ENCODE assay signal across 14 mouse cellular contexts in genomic region chr7:66505734-66506133, GRCm38 (mm10).
"Had no signal": no experiment of that assay in that cellular context is flagged by ENCODE, and none has a peak within 500 bp of the region (broad histone marks: within the 10 kb centered on the region; RNA-seq: fewer than 3 reads in every experiment).

No protein-coding gene starts in this region.

- H3K4me2 ChIP-seq: hindbrain, embryonic 15.5 days; midbrain, embryonic 12.5 days had no signal

- H3K27ac ChIP-seq: hindbrain, embryonic 15.5 days; liver, embryonic 14.5 days; midbrain, embryonic 12.5 days had no signal

- H3K9ac ChIP-seq: hindbrain, embryonic 15.5 days; liver, embryonic 14.5 days; midbrain, embryonic 12.5 days had no signal

- H3K36me3 ChIP-seq: hindbrain, embryonic 15.5 days; midbrain, embryonic 12.5 days had no signal

- ATAC-seq: intestine, embryonic 16.5 days; lung, postnatal 0 days; midbrain, embryonic 16.5 days had no signal

- H3K27me3 ChIP-seq: hindbrain, embryonic 15.5 days; midbrain, embryonic 12.5 days had no signal

- H3K4me3 ChIP-seq: hindbrain, embryonic 15.5 days; midbrain, embryonic 12.5 days had no signal

- DNase-seq: kidney, adult 2 months; kidney, postnatal 10 days; liver; lung, adult 18-20 months; right cerebral cortex, adult 18-20 months; right cerebral cortex, postnatal 25 days; thymus, adult 18-20 months; thymus, postnatal 14 days had no signal

- H3K4me1 ChIP-seq: hindbrain, embryonic 15.5 days; midbrain, embryonic 12.5 days had no signal
